Mouse (Mus musculus) C2C12 (cell line): ENCODE results near the gene Gprc5b. TPM values are rescaled to one million over a fixed set of nuclear protein-coding genes. Genes with fewer than 3 reads are reported as not detected.
A peak's percentile ranks its signal among the peaks of the same experiment; 100 is the strongest.

Source experiments
- H3K27me3 ChIP-seq: one replicate; pipeline ENCODE4 v1.6.1; 2011; ENCODE audit not compliant: control insufficient read depth, insufficient read depth, insufficient read length
- H3K36me3 ChIP-seq: one replicate; pipeline ENCODE4 v1.6.1; 2011; ENCODE audit not compliant: control insufficient read depth, insufficient read depth
- H3K4me3 ChIP-seq: one replicate; pipeline ENCODE4 v1.5.1; 2011; ENCODE audit warnings: mild to moderate bottlenecking, control low read depth; ENCODE audit not compliant: poor library complexity, insufficient read depth, severe bottlenecking
- H3K79me2 ChIP-seq: one replicate; pipeline ENCODE4 v1.6.1; 2011; ENCODE audit not compliant: control insufficient read depth, insufficient read depth
- H3K79me3 ChIP-seq: one replicate; pipeline ENCODE4 v1.6.1; 2011; ENCODE audit warnings: low read depth, control low read depth
- H3ac ChIP-seq: one replicate; pipeline ENCODE3; 2011; ENCODE audit warnings: low read depth; ENCODE audit not compliant: control insufficient read depth, insufficient read length
- CEBPB ChIP-seq: IDR thresholded peaks from one replicate; pipeline ENCODE4 v1.6.1; 2011; ENCODE audit warnings: low read depth, mild to moderate bottlenecking, control low read depth, moderate library complexity
- CTCF ChIP-seq: IDR thresholded peaks from one replicate; pipeline ENCODE4 v1.5.1; 2011; ENCODE audit not compliant: control insufficient read depth, insufficient read depth, insufficient read length
- FOSL1 ChIP-seq: IDR thresholded peaks from one replicate; pipeline ENCODE4 v1.8.0; 2011; ENCODE audit warnings: mild to moderate bottlenecking, low read length; ENCODE audit not compliant: poor library complexity, insufficient read depth, severe bottlenecking
- MAX ChIP-seq: IDR thresholded peaks from one replicate; pipeline ENCODE4 v1.6.1; 2011; ENCODE audit warnings: mild to moderate bottlenecking, control low read depth
- MYOD1 ChIP-seq: IDR thresholded peaks from one replicate; pipeline ENCODE4 v1.6.1; 2011; ENCODE audit warnings: low read depth; ENCODE audit not compliant: control insufficient read depth, insufficient read length
- MYOG ChIP-seq: IDR thresholded peaks from one replicate; pipeline ENCODE4 v1.6.1; 2011; ENCODE audit not compliant: control insufficient read depth, insufficient read length; ENCODE audit errors: extremely low read depth
- USF1 ChIP-seq: IDR thresholded peaks from one replicate; pipeline ENCODE4 v1.6.1; 2011; ENCODE audit warnings: low read depth, mild to moderate bottlenecking, control low read depth, moderate library complexity
- polyA plus RNA-seq: library from polyadenylated mRNA; unstranded; fragments of >200 nt; fragmentation: generic; extraction: Trizol; gene quantifications from one replicate; pipeline ENCODE4 v1.2.1, GENCODE M21; 2012; ENCODE audit warnings: missing spikeins

The Gprc5b gene
- polyA plus RNA-seq, 1 experiment: 31.3 TPM

DNA sequence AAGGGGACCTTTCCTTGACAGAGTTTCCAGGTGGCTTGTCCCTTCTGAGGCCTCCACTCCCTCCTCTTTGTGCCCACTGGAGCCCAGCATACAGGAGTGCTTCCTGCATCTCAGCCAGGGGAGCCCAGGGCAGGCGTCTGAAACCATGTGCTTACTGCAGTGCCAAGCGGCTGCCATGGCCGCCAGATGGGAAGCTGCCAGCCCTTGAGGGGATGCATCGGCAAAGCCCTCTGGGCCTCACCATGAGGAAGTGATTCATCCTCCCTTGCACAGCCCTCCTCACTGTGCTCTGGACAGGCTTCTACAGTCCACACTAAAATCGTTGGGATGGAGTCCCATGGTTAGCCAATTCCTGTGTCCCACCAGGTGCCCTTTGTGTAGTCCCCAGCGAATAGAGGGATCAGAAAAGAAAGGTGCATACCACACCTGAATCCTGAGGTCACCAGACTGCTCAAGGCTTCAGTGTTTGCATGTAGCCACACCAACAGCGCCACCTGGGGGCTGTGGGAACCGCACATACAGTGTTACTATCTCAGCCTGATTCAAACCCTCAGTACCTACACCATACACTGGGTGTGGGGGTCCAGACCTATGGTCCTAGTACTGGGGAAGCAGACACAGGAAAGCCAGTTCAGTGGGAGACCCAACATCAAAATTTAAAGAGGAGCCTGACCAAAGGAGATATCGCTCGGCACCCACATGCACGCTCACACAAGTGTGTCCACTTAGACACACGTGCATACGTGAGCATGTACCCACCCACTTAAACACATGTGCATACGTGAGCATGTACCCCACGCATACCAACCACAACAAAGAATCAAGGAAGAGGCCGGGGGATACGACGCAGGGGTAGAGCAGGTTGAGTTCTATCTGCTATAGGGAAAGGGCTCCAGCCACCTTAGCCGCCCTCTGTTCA lies 27.5 kb upstream of the Gprc5b start:
- no peaks in the 10 kb centered on the region for H3K36me3 ChIP-seq
- no peak overlapping the region for H3K4me3 ChIP-seq
- H3ac ChIP-seq: no peak overlapping the region
- no peaks in the 10 kb centered on the region for H3K79me2 ChIP-seq
- H3K27me3 ChIP-seq: peaks cover 6% of the 10 kb centered on the region
- H3K79me3 ChIP-seq: no peaks in the 10 kb centered on the region
- TF ChIP-seq CEBPB (no peak), FOSL1 (no peak), MYOG (no peak), MYOD1 (no peak), USF1 (no peak), CTCF (peak; percentile 18), MAX (no peak)

DNA sequence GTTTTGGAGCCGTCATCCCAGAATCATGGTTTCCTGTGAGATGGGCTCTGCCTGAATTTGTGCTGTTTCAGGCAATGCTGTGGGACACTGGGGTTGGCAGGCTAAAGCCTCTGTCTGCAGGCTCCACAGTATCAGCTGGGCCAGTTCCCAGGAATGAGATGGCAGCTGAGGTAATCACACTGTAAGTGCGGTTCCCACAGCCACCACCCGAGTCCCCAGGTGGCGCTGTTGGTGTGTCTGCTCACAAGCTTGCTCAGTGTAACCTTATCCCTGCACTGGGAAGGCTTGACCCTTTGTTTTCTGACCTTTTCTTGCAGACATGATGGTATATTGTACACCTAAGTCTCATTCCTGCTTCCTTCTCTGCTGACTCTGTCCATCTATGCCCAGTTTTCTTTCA lies 24.5 kb upstream of the Gprc5b start:
- no peaks in the 10 kb centered on the region for H3K79me2 ChIP-seq
- H3K4me3 ChIP-seq: no peak overlapping the region
- H3K36me3 ChIP-seq: no peaks in the 10 kb centered on the region
- H3ac ChIP-seq: no peak overlapping the region
- H3K79me3 ChIP-seq: no peaks in the 10 kb centered on the region
- peaks cover 6% of the 10 kb centered on the region for H3K27me3 ChIP-seq
- TF ChIP-seq MYOG: no peak

DNA sequence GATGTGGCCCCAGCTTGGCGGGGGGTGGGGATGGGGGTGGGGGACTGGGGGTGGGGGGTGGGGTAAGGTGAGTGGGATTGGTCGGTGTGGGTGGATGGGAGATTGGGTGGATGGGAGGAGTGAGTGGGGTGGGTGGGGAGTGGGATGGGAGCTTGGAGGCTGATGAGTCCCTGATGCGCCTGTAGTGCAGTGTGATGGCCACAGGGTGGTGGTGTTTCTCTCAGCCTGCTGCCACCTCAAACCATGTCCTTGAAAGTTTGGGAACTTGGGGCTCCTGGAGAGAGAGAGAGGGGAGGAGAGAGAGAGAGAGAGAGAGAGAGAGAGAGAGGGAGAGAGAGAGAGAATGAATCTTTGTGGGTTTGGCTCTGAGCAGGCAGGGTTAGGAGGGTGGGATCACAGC lies 20.7 kb upstream of the Gprc5b start:
- H3K4me3 ChIP-seq: no peak overlapping the region
- H3K79me3 ChIP-seq: no peaks in the 10 kb centered on the region
- H3K79me2 ChIP-seq: no peaks in the 10 kb centered on the region
- H3K27me3 ChIP-seq: peaks cover 6% of the 10 kb centered on the region
- H3ac ChIP-seq: no peak overlapping the region
- TF ChIP-seq USF1: no peak
- no peaks in the 10 kb centered on the region for H3K36me3 ChIP-seq

DNA sequence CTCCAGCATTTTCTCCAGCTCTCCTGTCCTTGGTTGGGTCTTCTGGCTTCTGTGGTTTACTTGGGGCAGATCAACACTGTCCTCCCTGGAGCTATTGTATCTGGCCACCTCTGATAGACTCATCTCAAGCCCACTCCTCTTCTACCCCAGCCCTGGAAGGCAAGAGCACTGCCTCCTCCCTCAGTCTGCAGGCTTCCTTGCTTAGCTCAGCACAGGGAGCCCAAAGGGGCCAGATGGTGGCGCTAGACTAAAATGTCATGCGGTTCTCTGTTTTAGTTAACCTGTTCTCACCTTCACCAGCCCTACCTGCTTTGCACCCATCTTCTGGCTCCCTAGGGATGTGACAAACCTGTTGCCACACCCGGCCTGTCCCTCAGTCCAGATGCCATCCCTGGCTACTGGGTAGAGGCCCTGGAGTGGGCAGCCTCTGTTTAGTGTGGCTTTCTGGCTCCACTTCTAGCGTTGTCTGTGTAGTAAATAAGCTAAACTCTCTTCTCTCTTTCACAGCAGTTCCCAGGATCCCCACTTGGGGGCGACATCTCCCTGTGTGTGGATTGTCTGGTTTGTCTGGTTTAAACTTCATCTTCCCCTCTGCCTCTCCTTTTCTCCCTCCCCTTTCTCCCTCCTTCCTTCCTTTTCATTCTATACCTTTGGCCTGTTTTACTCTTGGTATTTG lies 16.0 kb upstream of the Gprc5b start:
- Histone ChIP-seq H3ac (no peak overlapping the region), H3K79me2 (no peaks in the 10 kb centered on the region), H3K4me3 (no peak overlapping the region), H3K36me3 (no peaks in the 10 kb centered on the region), H3K27me3 (no peaks in the 10 kb centered on the region), H3K79me3 (no peaks in the 10 kb centered on the region)
- no peak for TF ChIP-seq MAX
- no peak for TF ChIP-seq USF1
- TF ChIP-seq CTCF: peak; percentile 28
- no peak for TF ChIP-seq MYOD1

DNA sequence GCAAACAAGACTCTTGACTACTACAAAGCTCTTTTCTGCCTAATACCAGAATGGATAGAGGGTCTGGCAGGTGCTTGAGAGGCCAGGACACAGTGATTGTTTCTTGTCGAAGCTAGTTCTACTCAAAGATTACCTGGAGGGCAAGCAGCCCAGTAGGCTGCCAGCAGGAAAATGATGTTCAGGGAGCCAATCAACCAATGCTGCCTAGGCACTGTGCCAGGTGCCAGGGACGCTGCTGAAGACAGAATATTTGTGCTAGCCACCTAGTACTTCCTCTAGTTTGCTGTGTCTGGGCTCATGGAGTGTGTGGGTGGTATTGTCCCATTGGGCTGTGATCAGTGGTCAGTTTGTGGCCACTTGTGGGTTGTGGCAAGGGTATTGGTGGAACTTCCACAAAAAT lies 7.5 kb upstream of the Gprc5b start:
- Histone ChIP-seq H3K79me3 (no peaks in the 10 kb centered on the region), H3ac (no peak overlapping the region), H3K4me3 (no peak overlapping the region), H3K36me3 (no peaks in the 10 kb centered on the region), H3K79me2 (no peaks in the 10 kb centered on the region), H3K27me3 (peaks cover 10% of the 10 kb centered on the region)
- TF ChIP-seq MYOD1: no peak
- no peak for TF ChIP-seq CTCF
- no peak for TF ChIP-seq USF1
- TF ChIP-seq CEBPB: no peak
- no peak for TF ChIP-seq MAX
- TF ChIP-seq MYOG: no peak
- TF ChIP-seq FOSL1: no peak

DNA sequence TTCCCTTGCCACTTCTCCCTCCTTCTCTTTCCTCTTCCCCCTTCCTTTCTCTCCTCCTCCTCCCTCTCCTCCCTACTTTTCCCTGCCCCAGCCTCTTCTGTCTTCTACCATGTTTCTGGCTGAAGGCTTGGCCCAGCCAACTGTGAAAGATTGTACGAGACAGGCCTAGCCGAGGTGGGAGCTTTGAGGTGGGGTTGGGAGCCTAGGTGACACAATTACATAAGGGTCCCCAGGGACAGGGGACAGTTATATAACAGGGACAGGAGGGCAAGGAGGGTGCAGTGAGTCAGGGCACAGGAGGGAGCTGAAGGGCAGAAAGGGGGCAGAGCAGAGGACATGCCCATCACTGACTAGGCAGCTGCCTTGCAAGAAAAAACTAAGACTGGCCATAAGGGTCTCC lies 7.0 kb upstream of the Gprc5b start:
- H3K27me3 ChIP-seq: peaks cover 10% of the 10 kb centered on the region
- TF ChIP-seq MAX (no peak), FOSL1 (no peak), CTCF (no peak), CEBPB (no peak), MYOG (no peak), USF1 (no peak), MYOD1 (no peak)
- H3ac ChIP-seq: no peak overlapping the region
- H3K79me3 ChIP-seq: no peaks in the 10 kb centered on the region
- no peaks in the 10 kb centered on the region for H3K36me3 ChIP-seq
- no peaks in the 10 kb centered on the region for H3K79me2 ChIP-seq
- H3K4me3 ChIP-seq: no peak overlapping the region
